Mouse (Mus musculus) embryonic facial prominence, embryonic 14.5 days (tissue): ENCODE data around the gene Olfr799. TPM values are rescaled to one million over a fixed set of nuclear protein-coding genes. Genes with fewer than 3 reads are reported as not detected.

ENCODE experiments used
- ATAC-seq: fragments of 200-750 bp; cut with Nextera tagmentation; 2 replicates; pipeline ENCODE4 v1.8.0; 2017; ENCODE audit warnings: low read depth, moderate number of reproducible peaks, moderate TSS enrichment
- DNase-seq: peaks from one replicate; pipeline ENCODE4 v3.0.0-alpha.2; 2015; ENCODE audit warnings: low spot score
- H3K27ac ChIP-seq: fragments of 300-500 bp; sonication (generic); replicated peaks from 2 replicates; pipeline ENCODE4 v1.5.1; 2014; ENCODE audit warnings: low read depth, mild to moderate bottlenecking, low read length, moderate library complexity
- H3K27me3 ChIP-seq: fragments of 300-500 bp; sonication (generic); replicated peaks from 2 replicates; pipeline ENCODE4 v1.6.1; 2014; ENCODE audit warnings: low read length; ENCODE audit not compliant: control insufficient read depth, insufficient read depth
- H3K36me3 ChIP-seq: fragments of 300-500 bp; sonication (generic); 2 replicates; pipeline ENCODE4 v1.6.1; 2014; ENCODE audit warnings: low read length, mixed read lengths; ENCODE audit not compliant: control insufficient read depth, insufficient read depth
- H3K4me1 ChIP-seq: fragments of 300-500 bp; sonication (generic); 2 replicates; pipeline ENCODE4 v1.6.1; 2014; ENCODE audit warnings: antibody characterized with exemption, low read length; ENCODE audit not compliant: control insufficient read depth, insufficient read depth
- H3K4me2 ChIP-seq: fragments of 300-500 bp; sonication (generic); 2 replicates; pipeline ENCODE4 v1.6.1; 2014; ENCODE audit warnings: low read depth, mild to moderate bottlenecking, low read length, moderate library complexity, mixed read lengths
- H3K4me3 ChIP-seq: fragments of 300-500 bp; sonication (generic); 2 replicates; pipeline ENCODE4 v1.5.1; 2014; ENCODE audit warnings: low read depth, mild to moderate bottlenecking, low read length
- H3K9ac ChIP-seq: fragments of 300-500 bp; sonication (generic); 2 replicates; pipeline ENCODE4 v1.6.1; 2014; ENCODE audit warnings: low read depth, mild to moderate bottlenecking, low read length, moderate library complexity, mixed read lengths
- H3K9me3 ChIP-seq: fragments of 300-500 bp; sonication (generic); 2 replicates; pipeline ENCODE4 v1.6.1; 2016; ENCODE audit warnings: low read length; ENCODE audit not compliant: control insufficient read depth
- WGBS: fragments of 180-500 bp; shearing (Covaris S2); extraction: QIAGEN DNeasy Blood & Tissue Kit; methylation state at CpG from one replicate; pipeline ENCODE4 v1.1.7; 2014; 5-methylcytosine and 5-hydroxymethylcytosine counted together
- polyA plus RNA-seq: library from polyadenylated mRNA; unstranded; fragments of >200 nt; fragmentation: Nextera tagmentation; extraction: Ambion mirVana; gene quantifications from 2 replicates; pipeline ENCODE4 v1.2.1, GENCODE M21; 2014

The Olfr799 gene
- polyA plus RNA-seq, 1 experiment from 2014 or later = not detected

DNA sequence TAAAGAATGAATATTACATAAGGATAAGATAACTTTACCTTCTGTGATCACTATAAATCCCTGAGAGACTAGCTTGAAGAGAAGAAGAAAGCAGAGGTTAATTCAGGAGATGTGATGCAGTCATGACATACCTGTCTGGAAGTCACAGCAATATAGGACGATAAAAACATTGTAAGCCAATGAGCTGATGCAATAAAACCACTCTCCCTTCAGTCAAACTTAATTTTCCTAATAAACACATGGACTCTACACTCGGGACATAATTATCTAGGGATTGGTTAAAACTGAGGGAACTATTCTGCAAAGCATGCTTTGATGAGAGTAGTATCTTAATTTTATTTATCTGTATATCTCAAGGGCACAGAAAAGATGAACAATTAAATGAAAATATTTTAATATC lies 56.9 kb downstream of the Olfr799 start, which contains the start of gene Olfr803:
Gene Olfr803, minus strand, starts transcription at position 101 of the 400 bp plus-strand sequence.
- H3K4me2 ChIP-seq = no peak within 1 kb of the TSS
- H3K27ac ChIP-seq = no peak within 1 kb of the TSS
- 70% methylated on average over 2 of the region's 2 CpGs for WGBS
- DNase-seq = no peak
- H3K27me3 ChIP-seq = no peaks in the 10 kb centered on the region
- H3K4me3 ChIP-seq = no peak within 1 kb of the TSS
- no peaks in the 10 kb centered on the region for H3K36me3 ChIP-seq
- H3K9me3 ChIP-seq = no peaks in the 10 kb centered on the region
- H3K9ac ChIP-seq = no peak within 1 kb of the TSS
- no peak for ATAC-seq
- no peaks in the 10 kb centered on the region for H3K4me1 ChIP-seq

Other genes with a start within 250 kb of the Olfr799 start
- not detected in 2 replicates for gene Olfr785, start 232.1 kb upstream of the Olfr799 start, polyA plus RNA-seq
- not detected in 2 replicates for gene Olfr786, start 210.2 kb upstream of the Olfr799 start, polyA plus RNA-seq
- not detected in 2 replicates for gene Olfr787, start 175.6 kb upstream of the Olfr799 start, polyA plus RNA-seq
- not detected in 2 replicates for gene Olfr788, start 166.5 kb upstream of the Olfr799 start, polyA plus RNA-seq
- not detected in 2 replicates for gene Olfr789, start 152.7 kb upstream of the Olfr799 start, polyA plus RNA-seq
- not detected in 2 replicates for gene Olfr790, start 139.0 kb upstream of the Olfr799 start, polyA plus RNA-seq
- not detected in 2 replicates for gene Olfr791, start 115.7 kb upstream of the Olfr799 start, polyA plus RNA-seq
- gene Olfr792, start 98.3 kb upstream of the Olfr799 start, polyA plus RNA-seq = not detected in 2 replicates
- gene Olfr794, start 69.8 kb upstream of the Olfr799 start, polyA plus RNA-seq = not detected in 2 replicates
- gene Olfr796, start 24.9 kb upstream of the Olfr799 start, polyA plus RNA-seq = not detected in 2 replicates
- not detected in 2 replicates for gene Olfr798, start 9.6 kb upstream of the Olfr799 start, polyA plus RNA-seq
- gene Olfr800, start 20.2 kb downstream of the Olfr799 start, polyA plus RNA-seq = not detected in 2 replicates
- not detected in 2 replicates for gene Olfr801, start 36.4 kb downstream of the Olfr799 start, polyA plus RNA-seq
- not detected in 2 replicates for gene Olfr802, start 50.7 kb downstream of the Olfr799 start, polyA plus RNA-seq
- not detected in 2 replicates for gene Olfr803, start 56.8 kb downstream of the Olfr799 start, polyA plus RNA-seq
- not detected in 2 replicates for gene Olfr804, start 65.7 kb downstream of the Olfr799 start, polyA plus RNA-seq
- not detected in 2 replicates for gene Olfr805, start 91.9 kb downstream of the Olfr799 start, polyA plus RNA-seq
- gene Olfr806, start 104.4 kb downstream of the Olfr799 start, polyA plus RNA-seq = not detected in 2 replicates
- gene Olfr807, start 120.3 kb downstream of the Olfr799 start, polyA plus RNA-seq = not detected in 2 replicates
- gene Olfr808, start 128.0 kb downstream of the Olfr799 start, polyA plus RNA-seq = not detected in 2 replicates
- gene Olfr809, start 137.2 kb downstream of the Olfr799 start, polyA plus RNA-seq = not detected in 2 replicates
- gene Olfr810, start 157.4 kb downstream of the Olfr799 start, polyA plus RNA-seq = 0.07 and 0.22 TPM in 2 replicates
- not detected in 2 replicates for gene Olfr811, start 166.9 kb downstream of the Olfr799 start, polyA plus RNA-seq
- 0.16 and 0.21 TPM in 2 replicates for gene Olfr812, start 208.6 kb downstream of the Olfr799 start, polyA plus RNA-seq
- gene Olfr813, start 217.9 kb downstream of the Olfr799 start, polyA plus RNA-seq = not detected in 2 replicates
- not detected in 2 replicates for gene Olfr814, start 242.4 kb downstream of the Olfr799 start, polyA plus RNA-seq